Mouse (Mus musculus): ENCODE results near the gene Sgo2a.
"Not testable (repeated sequence)": the region's sequence is repeated elsewhere in the genome, so short reads cannot be mapped to it uniquely, and the experiment has no call there.

Gene Sgo2a

GRCm38 (mm10) chr1:58031160-58031769 lies 35.5 kb downstream of the Sgo2a start:
- no peak for DNase-seq (ENCODE audit: low read depth, low spot score)

GRCm38 (mm10) chr1:58037306-58037705 lies 41.5 kb downstream of the Sgo2a start:
- not testable (repeated sequence) for DNase-seq (ENCODE audit: low read depth, low spot score)

- no peak for DNase-seq (ENCODE audit: low read depth, low spot score)
These were observed 49.3 kb downstream of the Sgo2a start for GRCm38 (mm10) chr1:58045076-58045475.

- no peak for DNase-seq (ENCODE audit: low read depth, low spot score)
These were observed 49.8 kb downstream of the Sgo2a start for GRCm38 (mm10) chr1:58045546-58045945.

GRCm38 (mm10) chr1:58046721-58047290 lies 51.0 kb downstream of the Sgo2a start:
- DNase-seq (ENCODE audit: low read depth, low spot score), result no peak

GRCm38 (mm10) chr1:58049126-58049525 lies 53.4 kb downstream of the Sgo2a start:
- DNase-seq (ENCODE audit: low read depth, low spot score), result no peak

- no peak for DNase-seq (ENCODE audit: low read depth, low spot score)
These were observed 59.8 kb downstream of the Sgo2a start for GRCm38 (mm10) chr1:58055598-58055997.

- no peak for DNase-seq (ENCODE audit: low read depth, low spot score)
These were observed 60.5 kb downstream of the Sgo2a start for GRCm38 (mm10) chr1:58056074-58056807.

- no peak for DNase-seq (ENCODE audit: low read depth, low spot score)
These were observed 61.2 kb downstream of the Sgo2a start for GRCm38 (mm10) chr1:58056939-58057338.

GRCm38 (mm10) chr1:58058846-58059245 lies 63.1 kb downstream of the Sgo2a start:
- no peak for DNase-seq (ENCODE audit: low read depth, low spot score)

GRCm38 (mm10) chr1:58062131-58062530 lies 66.4 kb downstream of the Sgo2a start:
- no peak for DNase-seq (ENCODE audit: low read depth, low spot score)

GRCm38 (mm10) chr1:58065151-58065550 lies 69.4 kb downstream of the Sgo2a start:
- no peak for DNase-seq (ENCODE audit: low read depth, low spot score)

GRCm38 (mm10) chr1:58065606-58066005 lies 69.8 kb downstream of the Sgo2a start:
- no peak for DNase-seq (ENCODE audit: low read depth, low spot score)

GRCm38 (mm10) chr1:58069181-58069580 lies 73.4 kb downstream of the Sgo2a start:
- no peak for DNase-seq (ENCODE audit: low read depth, low spot score)

GRCm38 (mm10) chr1:58070091-58070490 lies 74.3 kb downstream of the Sgo2a start:
- DNase-seq (ENCODE audit: low read depth, low spot score), result no peak

- no peak for DNase-seq (ENCODE audit: low read depth, low spot score)
These were observed 75.2 kb downstream of the Sgo2a start for GRCm38 (mm10) chr1:58071006-58071405.

GRCm38 (mm10) chr1:58071509-58071908 lies 75.7 kb downstream of the Sgo2a start:
- no peak for DNase-seq (ENCODE audit: low read depth, low spot score)

- DNase-seq (ENCODE audit: low read depth, low spot score), result no peak
These were observed 76.6 kb downstream of the Sgo2a start for GRCm38 (mm10) chr1:58072416-58072815.

GRCm38 (mm10) chr1:58072991-58073730 lies 77.4 kb downstream of the Sgo2a start:
- no peak for DNase-seq (ENCODE audit: low read depth, low spot score)

- no peak for DNase-seq (ENCODE audit: low read depth, low spot score)
These were observed 78.5 kb downstream of the Sgo2a start for GRCm38 (mm10) chr1:58074266-58074665.
